Mouse (Mus musculus): Measurements from ENCODE around the gene AC124108.1.

AC124108.1 gene

DNA sequence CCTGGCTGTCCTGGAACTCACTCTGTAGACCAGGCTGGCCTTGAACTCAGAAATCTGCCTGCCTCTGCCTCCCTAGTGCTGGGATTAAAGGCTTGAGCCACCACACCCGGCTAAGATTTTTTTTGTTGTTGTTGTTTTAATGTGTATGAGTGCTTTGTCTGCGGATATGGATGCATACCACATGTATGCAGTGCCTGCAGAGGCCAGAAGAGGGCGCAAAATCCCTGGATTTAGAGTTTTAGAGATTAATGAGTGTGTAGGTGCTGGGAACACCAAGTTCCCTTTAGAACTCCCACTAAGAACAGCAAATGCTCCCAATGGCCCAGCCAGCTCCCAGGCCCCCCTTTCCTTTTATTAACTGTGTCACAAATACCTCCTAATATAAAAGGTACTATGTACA, 25.4 kb upstream of the AC124108.1 start:
- no peak for DNase-seq

DNA sequence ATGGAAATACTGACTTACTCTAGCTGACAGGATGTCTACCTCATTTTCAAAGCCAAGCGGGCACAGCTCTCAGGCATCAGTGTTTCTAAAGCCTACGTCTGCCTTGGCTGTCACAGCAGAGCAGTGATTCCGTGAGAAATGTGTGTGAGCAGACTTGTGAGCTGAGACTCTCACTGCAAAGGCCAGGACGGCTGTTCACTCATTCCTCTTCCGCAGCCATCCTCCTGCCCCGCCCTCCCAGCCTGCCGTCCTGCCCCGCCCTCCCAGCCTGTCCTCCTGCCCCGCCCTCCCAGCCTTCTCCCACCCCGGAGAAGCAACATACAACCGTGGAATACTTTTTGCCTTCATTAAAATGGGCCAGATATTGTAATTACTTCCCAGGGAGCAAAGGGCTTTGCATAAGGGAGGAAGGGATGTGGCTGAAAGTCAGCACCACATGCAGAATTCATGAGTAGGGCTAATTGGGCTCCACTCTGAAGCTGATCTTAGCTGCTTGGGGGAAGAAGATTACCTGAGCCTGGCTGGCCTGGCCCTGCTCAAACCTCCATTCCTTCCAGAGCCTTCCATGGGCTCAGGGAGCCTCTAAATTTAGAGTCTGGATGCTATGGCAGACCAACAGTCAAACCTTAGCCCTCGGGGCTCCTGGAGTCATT, 23.0 kb upstream of the AC124108.1 start:
- no peak for DNase-seq

DNA sequence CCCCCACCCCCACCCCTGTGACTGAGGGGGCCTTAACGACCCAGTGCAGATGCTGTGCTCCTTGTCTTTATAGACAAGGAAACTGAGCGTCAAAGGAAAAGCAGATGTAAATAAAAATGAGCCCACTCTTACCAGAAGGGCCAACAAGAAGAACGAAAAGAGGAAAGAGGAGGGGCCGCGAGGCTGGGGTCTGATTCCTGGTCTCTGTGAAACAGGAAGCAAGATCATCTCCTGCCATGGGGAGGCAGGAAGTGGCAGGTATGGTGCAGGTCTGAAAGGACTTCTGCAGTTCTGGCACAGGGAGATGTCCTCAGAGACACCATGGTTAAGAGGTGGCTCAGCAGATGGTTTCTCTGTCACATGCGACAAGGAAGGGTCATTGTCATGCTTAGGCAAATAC, 20.6 kb upstream of the AC124108.1 start:
- no peak for DNase-seq

DNA sequence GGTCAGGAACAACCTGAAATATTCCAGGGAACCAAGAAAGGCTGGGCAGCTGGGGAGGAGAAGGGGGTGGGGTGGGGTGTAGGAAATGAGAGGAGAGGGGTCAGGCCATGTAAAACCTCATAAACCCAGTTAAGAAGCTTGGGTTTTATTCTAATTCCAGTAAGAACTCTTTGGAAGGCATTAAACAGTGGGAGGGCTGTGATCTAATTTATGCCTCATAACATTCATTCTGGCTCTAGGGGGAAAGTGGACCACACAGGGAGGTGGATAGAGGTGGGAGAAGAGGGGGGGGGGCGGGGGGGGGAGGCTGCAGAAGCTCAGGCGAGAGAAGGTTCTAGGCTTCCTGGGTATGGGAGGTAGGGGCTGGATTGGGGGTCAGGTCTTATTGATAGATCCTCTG, 19.6 kb upstream of the AC124108.1 start:
- DNase-seq, result no peak

DNA sequence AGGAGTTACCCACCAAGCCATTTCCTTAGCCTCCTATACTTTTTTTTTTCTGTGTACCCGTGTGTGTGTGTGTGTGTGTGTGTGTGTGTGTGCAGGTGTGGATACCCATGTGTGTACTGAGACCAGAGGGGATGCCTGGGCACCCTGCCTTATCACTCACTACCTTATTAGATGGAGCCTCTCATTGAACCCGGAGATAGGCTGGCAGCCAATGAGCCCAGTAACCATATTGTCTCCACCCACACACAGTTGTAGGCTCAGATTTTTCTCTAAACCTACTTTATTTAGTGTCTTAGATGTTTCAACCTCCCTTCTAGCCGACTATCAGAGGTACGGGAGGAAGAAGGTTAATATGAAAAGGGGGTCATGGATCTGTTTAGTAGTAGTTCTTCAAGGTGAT, 5.0 kb upstream of the AC124108.1 start:
- DNase-seq, result no peak

DNA sequence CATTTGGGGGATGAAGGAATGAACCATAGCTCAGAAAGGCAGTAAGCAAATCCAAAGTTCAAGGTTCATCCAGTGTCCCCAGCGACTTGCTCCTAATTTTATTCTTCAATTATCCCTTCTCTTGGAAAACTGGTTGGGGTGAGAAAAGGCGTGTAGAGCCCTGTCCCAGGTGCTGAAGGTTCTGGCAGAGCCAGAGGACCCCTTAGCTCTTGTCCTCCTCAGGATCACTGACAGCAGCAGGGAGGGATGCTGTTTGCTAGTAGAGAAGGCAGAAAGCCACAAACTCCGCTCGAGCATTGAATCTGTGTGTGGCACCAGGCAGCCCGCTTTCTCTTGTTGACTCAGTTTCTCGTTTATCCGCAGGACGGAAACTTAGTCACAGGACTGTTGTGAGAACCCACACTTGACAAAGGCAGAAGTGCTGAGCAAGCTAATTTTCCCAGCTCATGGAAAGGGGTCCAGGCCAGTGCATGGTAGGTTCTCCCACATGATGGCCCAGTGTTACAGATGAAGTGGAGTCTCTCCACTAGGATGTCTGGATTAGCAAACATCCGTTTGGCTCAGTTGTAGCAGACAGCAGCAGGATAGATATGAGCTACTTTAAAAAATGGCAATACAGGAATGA, 2.7 kb upstream of the AC124108.1 start:
- no peak for DNase-seq

DNA sequence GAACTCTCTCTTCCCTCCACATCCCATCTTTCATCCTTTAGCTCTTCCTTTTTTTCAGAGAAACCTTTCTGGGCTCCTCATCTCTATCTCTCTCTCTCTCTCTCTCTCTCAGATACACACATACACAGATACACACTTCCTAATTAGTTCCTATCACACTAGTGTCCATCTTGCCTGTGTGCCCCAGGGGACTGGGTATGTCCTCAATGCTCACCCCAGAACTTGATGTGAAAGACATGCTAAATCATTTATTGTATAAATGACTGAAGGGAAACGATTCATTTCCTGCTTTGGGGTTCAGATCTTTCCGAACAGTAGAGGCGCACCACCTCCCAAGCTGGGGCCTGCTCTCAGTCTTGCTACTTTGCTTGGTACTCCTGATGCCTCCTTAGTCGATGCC, 2.0 kb upstream of the AC124108.1 start:
- no peak for DNase-seq

DNA sequence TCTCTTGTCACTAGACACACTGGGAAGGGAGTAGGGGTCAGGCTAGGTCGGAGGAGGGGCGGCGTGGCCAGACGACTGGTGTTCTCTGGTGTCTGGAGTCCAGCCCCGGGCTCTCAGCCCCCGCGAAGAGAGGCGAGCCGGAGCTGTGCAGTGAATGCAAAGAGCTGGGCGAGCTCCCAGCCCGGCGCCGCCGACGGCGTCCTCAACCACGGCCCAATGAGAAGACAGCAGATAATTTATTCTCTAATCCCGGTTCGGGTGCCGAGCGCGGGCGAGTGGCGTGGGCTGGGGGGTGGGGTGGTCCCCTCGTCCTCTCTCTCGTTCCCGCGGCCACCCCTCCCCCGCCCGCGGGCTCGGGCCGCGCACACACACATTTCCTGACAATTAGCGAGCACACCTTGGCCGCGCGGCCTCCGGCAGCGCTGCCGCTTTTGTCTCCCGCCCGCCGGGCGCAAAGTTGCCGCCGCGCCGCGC, 1.2 kb upstream of the AC124108.1 start:
- no peak for DNase-seq

DNA sequence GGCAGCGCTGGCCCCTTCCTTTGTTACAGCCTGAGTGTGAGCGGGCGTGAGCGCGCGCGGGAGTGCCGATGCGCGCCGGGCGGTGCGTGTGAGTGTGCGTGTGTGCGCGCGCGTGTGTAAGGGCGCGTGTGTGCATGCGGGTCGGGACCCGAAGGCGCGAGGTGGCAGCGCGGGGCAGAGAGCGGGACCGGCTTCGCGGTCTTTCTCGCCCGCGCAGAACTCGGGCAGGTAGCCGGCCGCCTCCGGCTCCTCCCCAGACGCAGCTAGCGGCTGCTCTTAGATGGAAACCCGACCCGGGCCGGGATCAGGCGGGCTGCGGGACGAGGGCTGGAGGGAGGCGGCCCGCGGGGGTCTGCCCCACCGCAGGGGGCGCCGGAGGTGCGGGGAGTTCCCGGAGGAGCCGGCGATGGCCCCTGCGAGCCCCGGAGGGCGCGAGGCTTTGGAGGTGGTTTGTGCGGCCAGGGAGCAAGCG, 600 bp upstream of the AC124108.1 start:
- no peak for DNase-seq

DNA sequence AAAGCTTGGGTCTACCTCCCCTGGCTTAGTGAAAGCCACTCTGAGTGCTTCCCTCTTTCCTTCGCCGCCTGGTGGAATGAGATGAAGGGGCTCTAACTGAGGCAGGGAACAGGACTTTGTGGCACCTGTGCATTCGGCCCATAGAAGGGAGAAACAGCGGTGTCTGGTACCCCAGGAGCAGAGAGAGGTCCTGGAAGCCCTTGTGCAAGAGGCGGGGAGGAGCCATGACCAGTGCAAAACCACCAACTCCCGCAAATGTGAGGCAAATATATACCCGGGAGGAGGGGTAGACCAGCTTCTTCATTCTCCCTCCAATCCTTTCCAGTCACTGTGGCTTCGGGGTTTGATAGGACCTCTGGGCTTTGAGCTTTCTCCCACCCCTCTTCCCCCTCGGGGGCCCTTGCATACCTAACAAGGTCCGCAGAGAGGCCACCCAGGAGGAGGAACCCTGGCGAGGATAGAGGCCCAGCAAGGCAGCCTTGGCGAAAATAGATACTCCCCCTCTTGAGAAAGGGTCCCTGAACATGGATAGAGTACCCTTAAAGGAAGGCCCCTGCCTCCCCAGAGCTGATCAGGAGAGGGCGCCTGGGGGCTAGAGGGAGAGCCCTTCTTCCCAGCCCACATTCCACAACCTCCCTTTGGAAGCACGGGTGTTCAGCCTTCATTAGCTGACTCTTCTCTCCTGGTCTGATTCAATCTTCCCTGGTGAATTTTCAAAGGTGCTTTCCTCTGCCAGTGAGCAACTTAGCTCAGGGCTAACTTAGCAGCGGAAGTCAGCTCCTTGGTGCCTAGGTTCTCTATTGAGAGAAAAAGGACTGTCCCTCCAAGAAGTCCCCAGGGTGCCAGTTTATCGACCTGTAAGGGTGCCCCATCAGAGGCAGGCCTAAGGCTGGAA, 776 bp downstream of the AC124108.1 start:
- DNase-seq, result no peak

DNA sequence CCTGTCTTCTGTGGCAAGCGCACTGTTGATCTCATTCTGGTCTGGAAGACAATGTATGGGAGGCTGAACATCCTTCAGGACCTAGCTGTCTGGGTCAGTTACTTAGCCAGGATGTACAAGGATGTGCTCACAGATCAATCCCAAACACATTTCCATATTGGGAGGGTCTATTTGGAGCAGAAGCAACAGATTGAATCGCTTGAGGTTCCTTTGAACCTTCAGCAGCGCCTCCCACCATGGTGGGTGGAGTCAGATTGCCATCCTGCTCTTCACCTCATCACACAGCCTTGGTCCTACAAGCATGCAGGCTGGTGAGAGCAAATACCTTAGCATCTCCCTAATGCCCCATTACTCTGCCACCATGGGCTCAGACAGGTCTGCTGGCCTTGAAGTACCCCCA, 2.5 kb downstream of the AC124108.1 start:
- no peak for DNase-seq

DNA sequence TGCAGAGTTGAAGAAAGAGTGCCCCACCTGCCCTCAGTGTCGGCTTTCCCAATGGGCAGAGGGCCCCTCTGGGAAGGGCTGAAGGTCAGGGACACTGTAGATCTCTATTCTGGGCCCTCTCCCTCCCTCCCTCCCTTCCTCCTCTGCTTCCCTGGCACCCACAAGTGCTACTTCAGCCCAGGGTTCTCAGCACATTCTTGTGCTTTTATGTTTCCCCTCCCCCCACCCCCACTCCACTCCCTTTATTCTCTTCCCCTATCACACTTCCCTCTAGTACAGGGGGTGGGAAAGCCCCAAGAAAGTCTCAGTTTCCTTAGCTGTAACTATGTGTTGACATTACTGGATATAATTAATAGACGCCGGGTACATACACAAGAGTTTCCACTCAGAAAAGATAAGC, 3.4 kb downstream of the AC124108.1 start:
- DNase-seq, result no peak

DNA sequence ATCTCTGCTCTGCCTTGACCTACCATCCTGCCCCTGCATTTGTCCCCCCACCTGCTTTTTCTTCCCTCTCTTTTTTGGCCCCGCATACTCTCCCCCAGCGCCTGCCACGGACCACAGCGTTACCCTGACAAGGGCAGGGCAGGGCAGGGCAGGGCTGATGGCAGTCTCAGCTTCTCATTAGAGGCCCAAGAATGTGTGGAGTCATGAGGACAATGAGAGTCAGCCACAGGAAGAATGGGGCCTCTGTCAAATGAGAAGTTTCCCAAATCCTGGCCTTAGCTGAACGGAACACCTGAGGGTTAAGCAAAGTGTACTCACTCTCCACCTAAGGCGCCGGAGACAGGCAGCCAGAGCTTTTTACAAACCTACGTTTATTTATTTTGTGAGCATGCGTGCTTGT, 3.8 kb downstream of the AC124108.1 start:
- DNase-seq, result no peak

DNA sequence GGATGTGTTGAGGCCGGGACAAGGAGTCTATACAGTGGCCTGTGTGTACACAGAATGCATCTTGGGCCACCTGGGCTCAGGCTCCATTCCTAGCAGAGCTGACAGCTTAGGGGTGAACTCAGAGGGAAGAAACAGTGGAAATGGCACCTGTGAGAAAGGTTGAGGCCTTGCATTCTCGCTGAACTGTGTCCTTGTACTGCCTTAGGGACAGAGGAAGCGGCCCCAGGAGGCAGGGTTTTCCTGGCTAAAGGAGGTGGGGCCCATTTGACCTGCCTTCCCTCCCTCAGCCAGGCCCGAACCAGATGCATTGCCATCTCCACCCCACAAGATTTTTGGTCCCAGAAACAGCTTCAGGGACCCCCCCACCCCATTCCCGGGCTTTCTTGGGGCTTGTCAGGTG, 4.4 kb downstream of the AC124108.1 start:
- no peak for DNase-seq

DNA sequence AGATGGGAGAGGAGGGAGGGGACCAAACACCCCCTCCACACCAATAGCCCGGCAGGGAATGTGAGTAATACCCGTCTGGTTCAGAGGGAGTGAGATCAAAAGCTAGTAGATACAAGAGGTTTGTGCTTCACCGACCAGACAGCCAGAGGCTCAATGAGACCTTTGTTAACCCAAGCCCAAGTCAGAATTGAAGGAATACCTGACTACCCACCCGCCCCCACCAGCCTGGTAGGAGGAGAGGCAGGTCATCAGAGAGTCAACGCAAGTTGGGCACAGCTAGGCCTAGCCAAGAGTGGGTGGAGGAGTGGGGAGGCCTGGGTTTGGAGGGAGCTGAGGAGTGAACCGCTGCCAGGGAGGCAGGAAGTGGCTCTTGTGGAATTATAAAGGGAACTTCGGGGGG, 5.1 kb downstream of the AC124108.1 start:
- no peak for DNase-seq

DNA sequence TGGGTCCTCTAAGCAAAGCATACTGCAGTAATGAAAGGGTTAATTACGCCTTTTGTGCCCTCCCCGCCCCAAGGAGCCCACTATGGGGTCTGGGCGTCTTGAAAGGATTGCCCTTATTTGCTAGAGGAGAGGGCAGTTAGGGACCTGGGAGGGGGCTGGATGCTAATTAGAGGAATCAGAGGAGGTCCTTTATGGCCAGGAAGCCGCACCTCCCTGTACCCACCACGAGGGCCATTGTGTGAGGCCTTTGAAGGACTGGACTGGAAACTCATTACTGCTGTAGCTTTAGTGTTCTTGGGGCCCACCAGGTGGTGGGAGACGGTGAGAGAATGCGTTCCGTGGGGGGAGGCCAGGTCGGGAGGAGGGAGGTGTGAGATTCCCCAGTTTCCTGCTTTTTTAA, 6.4 kb downstream of the AC124108.1 start:
- no peak for DNase-seq

DNA sequence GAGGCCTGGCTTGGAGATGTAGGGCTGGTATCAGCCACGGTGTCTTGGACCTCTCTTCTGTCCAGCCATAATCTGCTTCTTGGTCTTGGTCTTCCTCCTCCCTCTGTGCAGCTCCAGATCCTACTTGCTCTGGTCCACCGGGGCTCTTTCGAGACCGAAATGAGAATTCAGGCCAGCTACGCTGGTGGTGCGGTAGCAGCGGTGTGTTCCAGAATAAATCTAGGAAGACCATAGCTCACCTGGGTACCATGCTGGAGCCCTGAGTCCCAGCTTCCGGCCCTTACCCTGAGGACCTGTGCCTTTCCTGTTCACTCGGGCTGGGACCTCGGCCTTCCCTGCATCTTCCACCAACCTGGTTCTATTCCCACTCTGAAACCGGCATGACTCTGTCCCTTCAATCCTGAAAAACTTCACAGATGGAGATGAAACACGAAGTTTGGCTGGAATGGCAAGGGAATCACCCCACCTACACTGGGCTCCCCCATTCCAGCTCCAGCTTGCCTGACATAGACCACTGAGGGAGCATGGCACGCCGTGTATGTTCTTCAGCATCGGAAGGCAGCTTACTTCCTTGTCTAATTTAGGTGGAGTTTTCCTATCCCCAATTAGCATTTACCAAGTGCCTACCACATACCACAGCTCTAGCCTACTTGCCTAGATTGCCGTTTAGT, 7.3 kb downstream of the AC124108.1 start:
- DNase-seq, result no peak

DNA sequence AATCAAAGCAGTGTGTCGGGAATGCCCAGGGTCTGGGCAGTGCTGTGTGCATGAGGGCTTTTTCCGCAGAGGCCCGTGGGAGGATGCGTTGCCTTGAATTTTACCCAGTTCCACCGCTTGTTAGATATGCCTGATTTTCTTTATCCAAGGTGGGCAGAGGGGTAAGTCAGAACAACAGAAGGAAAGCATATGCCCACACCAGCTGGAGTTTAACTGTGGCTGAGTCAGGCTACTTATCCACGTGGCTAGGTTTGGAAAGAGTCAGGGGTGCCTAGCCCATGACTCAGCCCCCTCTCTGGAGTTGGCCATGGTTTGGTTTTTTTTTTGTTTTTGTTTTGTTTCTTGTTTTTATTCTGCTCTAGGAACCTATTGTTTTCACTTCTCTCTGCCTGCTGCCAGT, 8.0 kb downstream of the AC124108.1 start:
- no peak for DNase-seq

DNA sequence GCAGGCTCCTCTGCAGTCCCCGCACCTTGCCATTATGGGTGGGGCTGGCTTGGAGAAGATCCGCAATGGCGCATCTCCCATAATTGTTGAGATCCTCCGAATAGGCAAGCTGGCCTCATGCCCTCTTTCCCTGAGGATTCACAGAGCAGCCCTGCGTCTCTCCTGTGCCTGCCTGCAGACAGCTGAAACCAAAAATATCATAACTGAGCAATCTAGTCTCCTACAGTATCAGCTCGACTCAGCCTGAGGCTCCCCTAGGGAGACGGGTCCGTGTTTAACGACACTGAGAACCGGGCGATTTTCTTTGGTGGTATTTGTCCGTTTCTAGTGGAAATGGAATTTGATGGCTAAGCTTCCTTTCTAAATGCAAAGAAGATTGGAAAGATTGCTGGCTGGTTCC, 8.7 kb downstream of the AC124108.1 start:
- DNase-seq, result peak; percentile 62

DNA sequence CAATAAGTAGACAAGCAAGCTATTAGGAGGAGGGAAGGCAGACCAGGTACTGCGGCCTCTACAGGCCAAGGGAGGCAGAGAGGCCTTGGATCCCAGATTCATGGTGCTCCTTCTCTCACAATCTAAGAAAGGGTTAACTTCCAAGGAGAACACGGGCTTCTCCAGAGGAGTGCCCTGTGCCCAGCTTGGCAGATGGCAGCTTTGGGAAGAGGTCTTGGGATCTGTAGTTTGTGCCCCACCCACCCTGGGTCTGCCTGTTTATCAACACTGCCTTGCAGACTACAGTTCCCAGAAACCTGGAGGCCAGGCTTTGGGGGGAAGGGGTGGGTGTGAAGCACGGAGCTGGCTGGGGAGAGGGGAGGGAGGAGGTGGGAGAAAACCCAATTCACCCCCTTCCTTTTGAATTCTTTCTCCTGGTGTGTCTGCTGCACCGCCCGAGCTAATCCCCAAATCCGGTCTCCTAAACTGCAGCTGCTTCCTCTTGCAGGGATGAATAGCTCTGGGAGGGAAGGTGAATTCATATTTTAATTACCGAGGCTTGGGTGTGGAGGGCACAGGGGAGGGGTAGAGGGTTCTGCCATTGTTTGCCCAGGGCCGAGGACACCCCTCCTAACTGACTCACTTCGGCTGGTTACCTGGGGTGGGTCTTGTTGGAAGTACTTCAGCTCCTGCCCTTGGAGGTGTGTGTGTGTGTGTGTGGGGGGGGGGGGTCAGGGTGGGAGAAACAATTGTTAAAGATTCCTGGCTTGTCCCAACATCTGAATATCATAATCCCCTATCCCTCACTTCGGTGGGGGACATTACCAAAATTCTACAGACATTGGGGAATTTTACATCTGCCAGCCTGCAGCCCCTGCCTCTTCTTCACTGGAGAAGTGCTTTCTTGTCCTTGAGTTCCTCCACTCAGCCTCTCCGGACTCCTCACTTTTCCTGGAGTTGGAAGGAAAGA, 9.6 kb downstream of the AC124108.1 start:
- peak; percentile 84 for DNase-seq

DNA sequence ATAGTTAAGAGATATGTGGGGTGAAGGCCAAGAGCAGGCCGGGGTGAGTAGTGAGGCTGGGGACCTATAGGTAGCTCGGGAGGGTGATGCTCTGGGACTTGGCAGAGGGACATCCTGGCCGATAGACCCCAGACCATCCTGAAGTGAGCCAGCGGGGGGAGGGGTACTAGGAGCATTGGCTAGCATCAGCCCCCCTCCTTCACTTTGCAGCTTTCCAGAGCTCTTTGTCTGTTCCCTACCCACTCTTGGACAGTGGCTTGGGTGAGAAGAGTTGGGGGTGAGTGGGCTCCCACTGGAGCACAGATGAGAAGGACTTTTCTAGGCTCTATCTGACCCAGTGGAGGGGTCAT, 10.2 kb downstream of the AC124108.1 start:
- DNase-seq, result no peak

DNA sequence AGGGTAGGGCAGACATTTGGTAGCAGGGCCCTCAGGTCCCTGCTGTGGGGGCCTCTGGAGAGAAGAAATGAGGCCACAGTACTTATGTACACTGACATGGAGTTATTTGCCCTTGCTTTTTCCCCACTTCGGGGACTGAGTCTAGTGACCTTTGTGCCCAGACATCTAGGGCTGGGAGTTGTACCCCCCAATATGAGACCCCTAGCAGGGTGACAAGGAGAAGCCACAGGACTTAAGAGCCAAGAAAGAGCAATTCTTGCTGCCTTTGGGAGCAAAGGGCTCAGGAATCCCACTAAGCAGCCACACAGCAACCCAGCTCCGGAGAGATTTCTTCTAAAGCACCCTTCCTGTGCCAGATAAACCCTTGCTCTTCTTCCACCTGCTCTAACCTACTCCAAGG, 10.7 kb downstream of the AC124108.1 start:
- no peak for DNase-seq
